ENCODE assay signal across 26 mouse cellular contexts in genomic region chr4:21857481-21857880, GRCm38 (mm10).
"Had no signal": no experiment of that assay in that cellular context is flagged by ENCODE, and none has a peak within 500 bp of the region (broad histone marks: within the 10 kb centered on the region; RNA-seq: fewer than 3 reads in every experiment).

No protein-coding gene starts in this region.

- H3K9me3 ChIP-seq: heart, embryonic 12.5 days; hindbrain, embryonic 10.5 days; hindbrain, embryonic 12.5 days; intestine, embryonic 15.5 days; limb, embryonic 10.5 days; limb, embryonic 12.5 days; liver, embryonic 13.5 days; liver, embryonic 15.5 days had no signal

- ATAC-seq: hindbrain, embryonic 16.5 days; inflammation-experienced regulatory T-cells, adult 6 months; intestine, embryonic 15.5 days; intestine, postnatal 0 days had no signal

- H3K4me2 ChIP-seq: heart, embryonic 12.5 days; hindbrain, embryonic 12.5 days; hindbrain, embryonic 14.5 days; intestine, embryonic 15.5 days; limb, embryonic 12.5 days; liver, embryonic 11.5 days; liver, embryonic 13.5 days; liver, embryonic 15.5 days had no signal

- H3K4me1 ChIP-seq: heart, embryonic 12.5 days; hindbrain, embryonic 10.5 days; hindbrain, embryonic 12.5 days; intestine, embryonic 15.5 days; limb, embryonic 10.5 days; limb, embryonic 12.5 days; liver, embryonic 13.5 days; liver, embryonic 15.5 days had no signal

- H3K27ac ChIP-seq: heart, adult 2 months; hindbrain, embryonic 10.5 days; hindbrain, embryonic 12.5 days; hindbrain, embryonic 14.5 days; intestine, embryonic 15.5 days; left cerebral cortex, adult 2 months; limb, embryonic 10.5 days; limb, embryonic 12.5 days; liver, embryonic 13.5 days; liver, embryonic 15.5 days had no signal

- DNase-seq: gastrocnemius, postnatal 14 days; gastrocnemius, postnatal 36 days; heart, adult 11 months; heart, adult 2 months; heart, postnatal 14 days; heart, postnatal 4 days; kidney, adult 18-20 months; kidney, adult 8-10 months; kidney, postnatal 10 days; kidney, postnatal 25 days; kidney, postnatal 4 days; layer of hippocampus, adult 9-11 months; liver, embryonic 13.5 days had no signal

- H3K27me3 ChIP-seq: heart, embryonic 12.5 days; hindbrain, embryonic 12.5 days; intestine, embryonic 15.5 days; limb, embryonic 12.5 days; liver, embryonic 13.5 days; liver, embryonic 15.5 days had no signal

- H3K4me3 ChIP-seq: heart, adult 2 months; heart, embryonic 12.5 days; hindbrain, embryonic 10.5 days; hindbrain, embryonic 12.5 days; intestine, embryonic 15.5 days; left cerebral cortex, adult 2 months; limb, embryonic 10.5 days; limb, embryonic 12.5 days; liver, embryonic 13.5 days; liver, embryonic 15.5 days had no signal

- H3K9ac ChIP-seq: heart, embryonic 12.5 days; hindbrain, embryonic 12.5 days; hindbrain, embryonic 14.5 days; intestine, embryonic 15.5 days; limb, embryonic 12.5 days; liver, embryonic 13.5 days; liver, embryonic 15.5 days had no signal
